Mouse (Mus musculus): ENCODE data around the gene Mtm1.

The Mtm1 gene

DNA sequence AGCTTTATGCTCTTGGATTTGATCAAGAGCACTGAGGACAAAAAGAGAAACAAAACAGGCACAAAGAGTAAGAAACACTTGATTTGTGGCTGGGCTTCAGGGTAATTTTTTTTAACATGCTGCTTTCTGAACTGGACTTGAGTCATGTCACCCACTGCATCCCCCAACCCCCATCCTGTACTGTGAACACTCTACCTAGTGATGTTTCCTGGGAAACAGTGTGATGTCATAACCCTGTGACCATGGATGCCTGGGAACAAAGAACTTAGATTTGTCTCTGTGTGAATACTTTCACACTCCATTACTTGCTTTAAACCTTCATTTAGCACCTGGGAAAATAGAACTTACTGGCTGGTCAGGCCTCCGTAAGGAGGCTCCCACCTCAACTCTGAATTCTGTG lies at the start of gene Mtm1:
Mtm1 (plus strand) TSS at position 301 of the 400 bp plus-strand sequence.
- in situ Hi-C loops (cut with MboI): no loop called here

DNA sequence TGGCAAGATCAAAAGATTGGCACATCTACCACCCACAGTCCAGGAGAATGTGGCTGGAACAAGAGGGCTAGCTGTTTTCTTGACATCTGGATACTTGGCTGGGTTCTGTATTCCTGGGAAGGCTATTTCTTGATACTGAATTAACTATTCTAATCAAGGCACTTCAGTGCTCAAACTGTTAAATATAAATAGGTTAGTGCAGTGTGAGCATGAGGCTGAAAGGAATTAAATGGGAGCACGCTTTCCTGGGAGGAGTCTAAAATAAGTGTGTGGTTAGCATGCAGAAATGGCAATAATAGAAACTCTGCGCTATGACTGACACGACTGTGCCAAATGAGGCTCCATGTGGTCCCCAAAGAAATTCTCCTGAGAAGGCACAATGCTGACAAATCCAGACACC lies 29.0 kb upstream of the Mtm1 start:
- in situ Hi-C loops (cut with MboI): no loop called here

DNA sequence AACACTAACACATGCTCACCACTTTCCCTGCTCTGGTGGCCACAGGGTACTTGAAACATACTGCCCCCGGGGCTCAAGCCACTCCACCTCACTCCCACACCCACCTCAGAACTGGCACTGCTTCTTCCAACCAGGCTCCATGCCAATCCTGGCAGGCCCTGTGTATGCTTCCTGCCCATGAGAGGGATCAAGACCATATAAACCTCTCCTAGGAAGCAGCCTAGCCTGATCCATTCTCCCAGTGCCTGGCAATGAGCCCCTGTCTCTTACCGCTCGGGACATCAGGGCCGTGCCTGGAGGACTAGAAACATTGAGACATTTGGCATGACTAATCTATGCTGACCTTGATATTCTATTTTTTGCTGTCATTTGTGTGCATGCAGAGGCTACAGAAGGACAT lies 26.9 kb upstream of the Mtm1 start:
- in situ Hi-C loops (cut with MboI): no loop called here

DNA sequence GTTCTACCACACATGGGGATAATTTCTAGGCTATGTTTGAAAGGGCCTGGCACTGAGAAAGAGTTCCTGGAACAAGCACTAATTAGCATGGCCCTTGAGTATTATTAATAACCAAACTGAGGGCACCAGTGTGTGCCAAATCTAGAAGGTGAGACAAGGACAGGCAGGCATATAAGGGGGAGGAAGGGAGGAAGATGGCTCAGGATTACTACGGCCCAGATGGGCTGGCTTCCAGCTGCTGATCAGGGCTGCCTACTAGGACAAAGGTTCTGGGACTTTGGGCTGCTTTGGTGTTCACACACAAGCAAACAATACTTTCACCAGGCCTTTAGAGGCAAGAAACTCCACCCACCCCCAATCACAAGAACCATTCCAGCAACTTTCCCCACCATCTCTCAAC lies 24.2 kb upstream of the Mtm1 start:
- in situ Hi-C loops (cut with MboI): no loop called here

DNA sequence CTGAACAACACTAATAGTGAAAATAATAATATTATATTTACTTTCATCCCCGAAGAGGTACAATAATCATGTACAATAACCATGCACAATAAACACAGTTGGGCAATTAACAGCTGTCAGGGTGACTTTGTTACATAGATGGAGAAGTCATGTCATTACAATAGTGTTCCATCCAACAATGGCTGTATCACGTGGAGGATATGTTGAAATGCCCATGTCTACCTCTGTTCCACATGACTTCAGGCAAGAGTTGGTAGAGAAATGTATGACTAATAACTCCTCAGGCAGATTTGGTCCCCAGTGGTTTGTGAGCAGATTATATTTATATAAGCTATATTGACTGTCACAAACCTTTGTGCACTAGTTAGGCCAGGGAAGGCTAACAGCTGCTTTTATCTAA lies 5.8 kb upstream of the Mtm1 start:
- in situ Hi-C loops (cut with MboI): no loop called here

DNA sequence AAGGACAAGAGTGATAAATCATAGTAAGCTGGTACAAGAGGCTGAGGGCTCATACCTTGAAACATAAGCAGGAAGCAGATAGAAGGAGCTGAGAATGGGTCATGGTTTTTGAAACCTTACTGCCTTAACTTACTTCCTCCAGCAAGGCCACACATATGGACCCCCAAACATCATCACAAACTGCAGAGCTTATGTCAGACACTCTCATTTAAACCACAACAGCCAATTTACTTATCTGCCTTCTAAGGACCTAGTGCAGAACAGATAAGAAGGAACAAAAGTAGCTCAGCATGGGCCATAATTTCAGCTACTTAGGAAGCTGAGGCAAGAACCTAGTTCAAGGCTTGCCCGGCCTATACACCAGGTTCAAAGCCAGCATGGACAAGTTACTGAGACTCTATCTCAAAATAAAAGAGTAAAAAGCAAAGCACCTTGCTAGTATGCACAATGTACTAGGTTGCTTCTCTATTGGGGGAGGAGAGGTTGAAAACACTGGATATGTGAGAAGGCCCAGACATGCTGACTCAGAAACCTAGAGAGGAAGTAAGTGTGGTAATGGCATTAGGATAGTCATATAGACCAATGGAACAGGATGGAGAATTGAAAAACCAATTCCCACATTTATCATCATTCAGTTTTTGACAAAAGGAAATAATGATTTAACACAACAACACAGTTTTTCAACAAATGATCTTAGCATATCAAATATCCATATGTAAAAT lies 4.6 kb upstream of the Mtm1 start:
- in situ Hi-C loops (cut with MboI): no loop called here

DNA sequence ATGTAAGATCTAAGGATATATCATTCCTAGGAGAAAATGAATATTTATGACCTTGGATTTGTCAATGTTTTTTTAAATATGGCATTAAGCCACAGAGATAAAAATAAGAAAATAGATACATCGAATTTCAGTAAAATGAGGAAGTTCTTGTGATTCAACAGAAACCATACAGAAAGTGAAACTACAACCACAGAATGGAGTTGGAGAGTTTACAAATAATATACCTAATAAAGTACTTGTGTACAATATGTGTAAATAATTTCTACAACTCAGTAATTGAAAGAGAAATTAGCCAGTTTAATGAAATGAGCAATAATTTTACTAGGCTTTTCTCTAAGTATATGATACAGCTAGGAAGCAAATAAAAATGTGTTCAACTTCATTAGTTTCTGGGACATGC lies 4.0 kb upstream of the Mtm1 start:
- in situ Hi-C loops (cut with MboI): no loop called here

DNA sequence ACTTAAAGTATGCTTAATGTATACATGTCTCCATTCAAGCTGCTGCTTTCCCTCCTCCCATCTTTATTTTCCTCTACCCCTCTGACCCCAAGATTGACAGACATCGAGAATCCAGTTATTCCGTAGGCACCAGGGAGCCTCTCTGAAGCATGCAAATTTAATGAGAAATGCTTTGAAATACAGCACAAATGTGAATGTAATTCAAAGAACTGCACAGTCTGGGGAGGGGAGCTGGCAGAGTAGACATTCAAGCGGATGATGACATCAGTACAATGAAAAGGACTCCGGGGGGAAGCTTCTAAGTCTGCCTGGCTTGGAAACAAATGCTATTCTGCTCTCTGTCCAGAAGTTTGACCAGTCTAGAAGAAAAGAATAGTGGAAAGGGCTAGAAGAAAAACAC lies 2.3 kb downstream of the Mtm1 start:
- in situ Hi-C loops (cut with MboI): no loop called here

DNA sequence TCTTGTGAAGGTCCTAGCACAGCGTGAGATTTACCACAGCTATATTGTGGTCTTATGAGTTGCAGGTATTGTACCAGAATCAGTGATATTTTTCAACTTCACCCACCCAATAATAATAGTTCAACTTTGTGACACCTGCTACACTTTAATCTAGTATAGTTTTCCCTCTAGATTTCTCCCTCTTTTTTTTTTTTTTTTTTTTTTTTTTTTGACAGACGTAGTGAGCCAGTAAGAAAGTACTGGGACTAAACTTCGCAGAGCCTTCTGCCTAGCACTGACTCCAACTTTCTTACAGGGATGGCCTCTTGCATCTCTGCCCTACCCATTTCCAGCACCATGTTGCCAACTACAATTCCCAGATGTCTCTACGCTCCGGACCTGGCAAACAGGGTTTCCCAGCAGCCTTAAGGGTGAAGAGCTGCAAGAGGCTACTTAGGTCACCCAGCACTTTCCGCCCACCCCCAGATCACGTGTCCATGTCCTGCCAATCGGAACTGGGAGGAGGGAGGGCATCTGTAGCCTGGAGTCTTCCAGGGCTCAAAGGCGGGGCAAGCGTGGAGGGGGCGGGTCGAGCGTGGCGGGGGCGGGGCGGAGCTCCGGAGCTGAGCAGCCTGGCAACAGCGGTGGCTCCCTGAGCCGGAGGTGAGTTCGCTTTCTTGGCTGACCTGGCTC lies 4.0 kb downstream of the Mtm1 start:
- in situ Hi-C loops (cut with MboI): no loop called here

DNA sequence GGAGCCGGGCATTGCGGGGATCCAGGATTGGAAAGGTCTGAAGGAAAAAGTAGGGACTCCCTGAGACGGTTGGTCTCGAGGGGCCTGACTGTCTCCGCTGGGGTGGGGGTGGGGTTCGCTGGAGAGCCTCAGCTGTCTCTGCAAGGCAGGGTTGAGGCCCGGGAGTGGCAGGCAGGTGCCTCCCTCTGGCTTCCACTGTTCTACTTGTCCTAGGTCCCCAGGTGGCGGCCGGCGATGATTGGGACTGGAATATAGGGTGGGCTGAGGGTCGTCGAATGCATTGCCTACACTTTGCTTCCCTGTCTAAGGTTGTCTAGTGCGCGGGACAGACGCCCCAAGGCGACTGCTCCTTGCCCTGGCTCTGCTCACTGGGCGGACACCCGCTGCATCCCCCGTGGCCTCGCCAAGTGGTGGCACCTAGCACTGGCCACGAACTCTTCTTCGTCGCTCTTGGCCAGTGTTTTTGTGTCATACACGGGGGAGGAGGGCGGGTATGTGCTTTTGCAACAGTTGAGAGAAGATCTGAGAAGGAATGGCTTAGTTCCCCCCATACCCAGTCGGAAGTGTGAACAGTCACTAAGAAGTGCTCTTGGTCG lies 4.6 kb downstream of the Mtm1 start:
- in situ Hi-C loops (cut with MboI): no loop called here

DNA sequence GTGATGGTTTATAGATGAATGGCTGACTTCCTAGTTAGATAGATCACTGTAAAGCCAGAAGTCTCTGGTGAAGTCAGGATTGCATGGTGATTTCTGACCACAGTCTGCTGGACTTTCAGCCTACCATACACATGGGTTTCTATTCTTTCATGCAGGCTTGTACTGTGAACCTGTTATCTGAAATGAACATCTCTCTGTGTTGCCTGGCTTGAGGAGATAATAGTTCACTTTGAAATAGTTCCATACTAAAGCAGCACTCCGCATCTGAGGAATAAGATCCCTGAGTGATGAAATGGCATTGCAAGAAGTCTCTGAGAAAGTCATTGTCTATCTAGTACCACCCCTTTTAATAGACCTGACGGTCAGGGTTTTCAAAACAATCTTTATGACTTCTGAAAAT lies 6.3 kb downstream of the Mtm1 start:
- in situ Hi-C loops (cut with MboI): no loop called here

DNA sequence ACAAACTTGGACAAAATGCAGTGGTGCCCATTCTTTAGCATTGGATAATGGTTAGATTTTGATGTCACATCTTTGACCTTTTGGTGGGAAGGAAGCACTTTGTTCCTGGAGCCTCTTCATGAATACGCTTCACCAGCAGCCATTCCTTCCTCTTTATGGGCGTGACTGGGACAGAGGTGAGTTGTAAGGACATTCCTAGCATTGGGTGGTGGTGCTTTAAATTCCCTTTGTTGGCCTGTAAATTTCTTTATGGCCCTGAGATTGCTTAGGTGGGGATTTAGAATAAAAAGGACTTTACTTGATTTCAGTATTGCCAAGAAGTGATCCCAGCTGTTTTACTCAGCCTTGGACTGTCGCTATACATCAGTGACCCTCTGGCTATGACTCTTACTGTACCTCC lies 8.3 kb downstream of the Mtm1 start:
- in situ Hi-C loops (cut with MboI): no loop called here

DNA sequence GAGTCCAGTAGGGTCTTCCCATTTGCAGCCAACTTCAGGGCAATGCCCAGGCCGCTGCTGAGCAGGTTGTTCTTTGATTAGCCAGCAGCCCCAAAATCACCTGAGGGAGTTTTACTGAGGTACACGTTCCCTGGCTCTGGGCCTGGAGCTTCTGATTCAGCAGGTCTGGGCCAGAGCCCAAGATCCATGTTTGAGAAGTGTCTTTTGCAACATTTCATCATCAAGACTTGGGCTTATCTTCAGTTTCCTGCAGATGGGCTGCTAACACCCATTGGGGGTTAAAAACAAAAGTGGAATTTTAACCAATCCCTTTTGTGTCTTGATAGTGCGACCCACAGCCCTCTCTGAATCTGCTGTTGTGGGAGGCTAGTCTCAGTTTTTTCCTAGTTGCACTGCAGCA lies 10.3 kb downstream of the Mtm1 start:
- in situ Hi-C loops (cut with MboI): no loop called here

DNA sequence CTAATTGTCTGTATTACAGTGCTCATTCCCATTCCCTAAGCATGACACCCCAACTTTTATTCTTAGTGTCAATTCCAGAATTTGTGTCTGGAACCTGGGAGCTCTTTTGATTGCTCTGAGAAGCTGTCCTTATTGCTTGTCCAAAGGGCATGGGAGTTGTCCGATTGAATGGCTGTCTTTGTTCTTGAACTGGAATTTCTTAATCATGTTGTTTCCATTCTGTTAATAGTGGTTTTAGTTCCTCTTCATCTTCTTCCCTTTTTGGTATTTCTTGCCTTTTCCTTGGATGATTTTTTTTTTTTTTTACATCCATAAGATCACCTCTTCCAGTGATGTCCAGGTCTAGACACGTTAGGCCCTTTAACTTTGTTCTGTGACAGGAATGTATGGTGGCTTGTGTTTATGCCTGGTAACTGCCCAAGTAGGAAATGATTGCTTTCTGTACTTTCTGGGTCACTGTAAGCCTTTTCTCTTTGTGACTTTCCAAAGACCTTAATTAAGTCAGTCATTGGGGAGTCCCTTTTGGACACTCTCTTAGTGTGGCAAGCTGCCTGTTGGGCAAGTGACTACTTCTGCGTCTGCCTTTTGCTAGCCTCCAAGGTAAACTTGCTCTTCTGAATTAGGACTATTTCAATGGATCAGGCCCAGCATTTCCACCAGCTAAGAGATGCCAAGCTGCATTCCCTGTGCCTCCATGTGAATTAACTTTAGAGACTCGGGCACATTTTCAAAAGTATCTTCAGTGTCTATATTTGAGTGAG lies 12.3 kb downstream of the Mtm1 start:
- in situ Hi-C loops (cut with MboI): no loop called here

DNA sequence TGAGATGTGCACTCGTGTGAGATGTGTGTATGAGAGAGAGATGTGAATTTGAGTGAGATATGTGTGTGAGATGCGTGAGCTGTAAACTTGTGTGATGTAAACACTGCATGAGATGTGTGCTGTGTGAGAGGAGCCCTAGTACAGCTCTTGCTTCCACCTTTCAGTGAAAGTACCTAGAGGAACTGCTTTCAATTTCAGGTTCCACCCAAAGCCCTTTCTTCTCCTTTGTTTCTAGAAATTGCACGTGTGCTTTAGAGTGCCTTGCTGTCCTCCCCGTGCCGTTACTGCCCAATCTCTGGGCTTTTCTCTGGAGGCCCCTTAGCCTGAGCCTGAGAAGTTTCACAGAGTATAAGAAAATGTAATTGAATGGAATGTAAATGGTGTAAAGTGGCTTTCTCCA lies 16.3 kb downstream of the Mtm1 start:
- in situ Hi-C loops (cut with MboI): no loop called here

DNA sequence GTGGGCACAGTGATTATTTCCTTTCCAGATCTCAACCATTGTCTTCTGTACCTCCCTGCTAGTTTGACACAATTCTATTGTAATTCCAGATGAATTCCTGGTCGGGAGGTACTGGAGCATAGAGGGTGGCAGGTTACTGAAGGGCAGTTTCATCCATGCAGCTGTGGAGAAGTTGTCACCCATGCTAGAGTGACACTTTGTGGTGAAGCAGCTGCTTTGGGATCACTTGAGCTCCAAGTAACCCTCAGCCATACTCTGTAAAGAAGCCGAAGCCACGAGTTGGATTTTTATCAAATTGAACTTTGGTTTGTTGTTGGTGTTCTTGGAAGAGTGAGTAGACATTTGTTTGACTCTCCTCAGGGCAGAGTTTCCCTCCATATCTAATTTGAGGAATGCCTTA lies 17.6 kb downstream of the Mtm1 start:
- in situ Hi-C loops (cut with MboI): no loop called here

DNA sequence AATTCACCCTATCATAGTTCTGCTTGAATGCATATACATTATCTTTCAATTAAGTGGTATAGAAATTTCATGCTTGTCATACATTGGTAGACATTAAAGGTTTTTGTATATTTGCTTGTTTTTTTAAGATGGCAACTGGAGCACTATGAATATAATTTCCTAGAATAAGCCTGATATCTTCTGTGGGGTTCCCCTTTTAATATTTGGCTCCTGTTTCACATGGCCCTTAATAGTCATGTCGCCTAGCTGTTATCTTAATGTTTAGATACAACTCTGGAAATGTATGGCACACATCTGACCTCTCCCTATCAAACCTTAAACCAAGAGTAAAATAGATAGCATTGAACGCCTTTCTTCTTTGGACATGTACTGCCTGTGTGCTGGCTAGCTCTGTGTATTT lies 20.3 kb downstream of the Mtm1 start:
- in situ Hi-C loops (cut with MboI): no loop called here

DNA sequence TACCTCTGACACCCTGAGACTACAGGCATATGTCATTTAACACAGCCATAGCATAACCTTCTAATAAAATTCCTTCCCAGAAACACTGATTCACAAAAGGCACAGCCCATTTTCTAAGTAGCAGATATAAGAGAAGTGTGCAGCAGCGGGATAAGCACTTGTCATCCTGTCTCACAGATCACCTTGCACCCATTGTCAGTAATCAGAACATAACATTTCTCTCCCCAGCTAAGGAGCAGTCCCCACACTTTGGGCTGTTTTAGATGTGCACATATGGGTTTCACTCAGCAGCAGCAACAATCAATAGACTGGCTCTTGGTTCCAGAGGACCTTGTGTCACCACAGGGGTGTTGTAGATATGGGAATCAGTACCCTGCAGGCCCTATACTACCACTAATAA lies 45.9 kb downstream of the Mtm1 start:
- in situ Hi-C loops (cut with MboI): no loop called here

DNA sequence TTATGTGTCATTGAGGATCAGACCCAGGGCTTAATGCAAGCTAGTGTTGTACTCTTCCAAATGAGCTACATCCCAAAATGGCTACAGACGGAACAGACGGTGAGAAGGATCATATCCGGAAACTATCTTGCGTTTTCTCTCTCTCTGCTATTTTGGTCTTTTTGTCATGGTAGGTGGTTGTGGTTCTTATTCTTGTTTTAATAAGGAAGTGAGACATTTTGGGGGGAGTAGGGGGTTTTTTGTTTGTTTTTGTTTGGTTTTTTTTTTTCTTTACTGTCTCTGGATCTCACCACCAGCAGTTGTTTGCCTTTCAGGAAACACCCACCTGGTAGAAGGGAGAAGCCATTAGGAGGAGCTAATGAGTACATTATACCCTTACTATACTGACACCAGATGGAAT lies 50.3 kb downstream of the Mtm1 start:
- in situ Hi-C loops (cut with MboI): no loop called here

DNA sequence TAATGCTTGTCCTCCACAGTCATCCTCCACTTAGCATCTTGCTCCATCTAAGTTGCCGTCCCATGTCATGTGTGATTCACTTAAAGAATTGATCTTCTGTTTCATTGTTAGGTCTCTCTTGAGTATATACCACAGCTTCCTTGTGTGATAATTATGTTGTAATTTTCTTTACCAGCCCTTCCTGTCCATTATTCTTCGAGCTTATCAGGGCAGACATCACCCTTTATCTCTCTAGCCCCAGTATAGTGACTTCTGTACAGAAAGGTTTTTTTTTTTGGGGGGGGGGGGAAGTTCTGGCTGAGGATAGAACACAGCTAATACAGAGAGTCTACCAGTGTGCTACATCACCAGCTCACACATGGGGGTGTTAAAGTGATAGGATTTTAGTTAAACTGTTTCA lies 53.7 kb downstream of the Mtm1 start:
- in situ Hi-C loops (cut with MboI): no loop called here

DNA sequence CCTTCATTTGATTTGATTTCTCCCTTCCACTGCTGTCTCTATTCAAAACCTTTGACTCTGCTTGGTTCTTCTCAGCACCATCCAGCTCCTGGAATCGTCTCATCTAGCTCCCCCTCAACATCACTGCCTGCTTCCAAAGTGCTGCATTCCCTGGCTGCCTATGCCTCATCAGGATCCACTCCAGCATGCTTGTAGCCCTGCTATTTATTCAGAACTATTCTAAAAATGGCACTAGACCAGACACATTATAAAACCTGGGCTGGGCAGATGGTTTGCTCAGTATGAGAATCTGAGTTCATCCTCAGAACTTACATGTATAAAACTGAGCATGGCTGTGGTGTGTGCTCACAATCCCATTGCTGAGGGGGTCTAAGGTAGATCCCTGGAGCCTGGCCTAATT lies 58.4 kb downstream of the Mtm1 start:
- in situ Hi-C loops (cut with MboI): no loop called here

DNA sequence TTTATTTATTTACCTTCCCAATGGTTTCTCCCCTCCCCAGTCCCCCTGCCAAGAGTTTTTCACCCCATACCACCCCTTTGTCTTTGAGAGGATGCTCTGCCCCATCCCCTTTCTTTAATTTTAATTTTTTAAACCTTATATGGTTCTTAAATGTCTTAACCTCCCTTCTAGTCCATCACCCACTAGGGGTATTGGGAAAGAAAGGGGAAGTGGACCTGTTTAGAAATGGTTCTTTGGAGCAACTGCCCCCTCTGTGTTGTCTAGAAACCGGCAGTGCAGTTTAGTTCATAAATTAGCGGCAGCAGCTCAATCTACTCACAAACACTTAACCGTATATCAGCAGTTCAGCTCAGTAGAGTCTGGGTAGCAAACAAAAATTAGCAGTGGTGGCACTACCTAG lies 63.6 kb downstream of the Mtm1 start:
- in situ Hi-C loops (cut with MboI): no loop called here

DNA sequence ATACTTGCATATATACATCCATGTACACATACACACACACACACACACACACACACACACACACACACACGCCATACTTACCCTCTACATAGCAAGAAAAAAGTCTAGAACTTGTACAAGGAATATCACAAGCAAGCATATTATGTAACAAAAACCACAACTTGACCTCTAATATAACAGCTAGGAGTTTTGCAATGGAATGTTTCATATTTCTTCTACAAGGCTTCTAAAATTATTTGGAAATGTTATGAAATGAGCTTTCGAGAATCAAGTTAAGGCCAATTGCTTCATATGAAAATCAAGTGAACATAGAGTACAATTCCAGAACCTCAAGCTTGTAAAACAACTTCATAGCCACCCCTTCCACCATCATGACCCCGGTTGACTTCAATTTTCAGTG lies 74.9 kb downstream of the Mtm1 start:
- in situ Hi-C loops (cut with MboI): no loop called here

Measured in mature B cell (primary cell).